Mouse (Mus musculus) neural tube, embryonic 13.5 days (tissue): ENCODE measurements at regions not wholly inside any gene's neighbourhood (a gene's known extent, or its start where the extent isn't known, plus 50 kb on each side); places are given as distances from the start of the nearest gene placed in this dataset.
"Not testable (repeated sequence)": the region's sequence is repeated elsewhere in the genome, so short reads cannot be mapped to it uniquely, and the experiment has no call there.

ENCODE experiments used
- ATAC-seq: fragments of 200-750 bp; cut with Nextera tagmentation; 2 replicates; pipeline ENCODE4 v1.8.0; 2017; ENCODE audit warnings: low read depth, mild to moderate bottlenecking, moderate TSS enrichment, moderate library complexity
- H3K27ac ChIP-seq: fragments of 300-500 bp; sonication (generic); replicated peaks from 2 replicates; pipeline ENCODE4 v1.5.1; 2015; ENCODE audit warnings: moderate library complexity, mild to moderate bottlenecking, inconsistent platforms
- H3K27me3 ChIP-seq: fragments of 300-500 bp; sonication (generic); 2 replicates; pipeline ENCODE4 v1.6.1; 2015; ENCODE audit warnings: mild to moderate bottlenecking, inconsistent platforms
- H3K36me3 ChIP-seq: fragments of 300-500 bp; sonication (generic); 2 replicates; pipeline ENCODE4 v1.6.1; 2015; ENCODE audit warnings: mild to moderate bottlenecking, inconsistent platforms
- H3K4me1 ChIP-seq: fragments of 300-500 bp; sonication (generic); replicated peaks from 2 replicates; pipeline ENCODE4 v1.6.1; 2015; ENCODE audit warnings: inconsistent platforms
- H3K4me2 ChIP-seq: fragments of 300-500 bp; sonication (generic); 2 replicates; pipeline ENCODE4 v1.6.1; 2015; ENCODE audit warnings: inconsistent platforms, mild to moderate bottlenecking, moderate library complexity
- H3K4me3 ChIP-seq: fragments of 300-500 bp; sonication (generic); 2 replicates; pipeline ENCODE4 v1.5.1; 2015; ENCODE audit warnings: mild to moderate bottlenecking, inconsistent platforms
- H3K9ac ChIP-seq: fragments of 300-500 bp; sonication (generic); 2 replicates; pipeline ENCODE4 v1.6.1; 2015; ENCODE audit warnings: moderate library complexity, mild to moderate bottlenecking, inconsistent platforms
- H3K9me3 ChIP-seq: fragments of 300-500 bp; sonication (generic); 2 replicates; pipeline ENCODE4 v1.6.1; 2016; ENCODE audit warnings: inconsistent platforms
- WGBS: fragments of 180-500 bp; shearing (Covaris S2); methylation state at CpG from one replicate; pipeline ENCODE4 v1.1.7; 2015; 5-methylcytosine and 5-hydroxymethylcytosine counted together

DNA sequence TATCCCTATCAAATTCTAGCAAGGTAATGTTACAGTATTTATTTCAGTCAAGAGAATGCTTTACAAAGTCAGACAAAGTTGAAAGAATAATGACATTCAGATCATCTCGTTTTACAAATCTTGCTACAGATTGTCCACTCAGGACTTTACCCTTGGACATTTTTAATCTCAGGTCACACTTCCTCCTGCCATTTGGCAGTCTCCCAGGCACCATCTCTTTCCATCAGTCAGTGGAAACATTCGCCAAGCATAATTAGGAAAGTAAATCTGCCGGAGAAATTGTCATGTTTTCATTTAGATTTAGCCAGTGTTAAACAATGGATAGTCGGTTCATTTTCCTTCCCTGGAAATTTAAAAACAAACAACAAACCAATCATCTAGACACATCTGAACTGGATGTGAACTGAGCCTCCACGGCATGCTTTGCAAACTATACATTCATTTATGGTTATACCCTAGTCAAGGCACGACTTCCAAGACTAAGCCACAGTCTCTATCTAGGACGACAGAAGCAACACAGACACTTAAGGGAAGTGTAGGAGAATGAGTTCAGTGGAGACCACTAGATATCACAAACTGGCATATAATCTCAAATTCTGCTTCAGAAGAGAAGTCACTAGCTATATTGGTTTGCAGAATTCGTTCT, 839.4 kb downstream of the Cypt12 start:
- Histone ChIP-seq H3K4me2 (no peak overlapping the region), H3K9me3 (no peaks in the 10 kb centered on the region), H3K27me3 (no peaks in the 10 kb centered on the region), H3K36me3 (no peaks in the 10 kb centered on the region), H3K4me3 (no peak overlapping the region), H3K4me1 (no peaks in the 10 kb centered on the region), H3K9ac (no peak overlapping the region), H3K27ac (no peak overlapping the region)
- WGBS, result 73% methylated on average over 8 of the region's 8 CpGs
- no peak for ATAC-seq

DNA sequence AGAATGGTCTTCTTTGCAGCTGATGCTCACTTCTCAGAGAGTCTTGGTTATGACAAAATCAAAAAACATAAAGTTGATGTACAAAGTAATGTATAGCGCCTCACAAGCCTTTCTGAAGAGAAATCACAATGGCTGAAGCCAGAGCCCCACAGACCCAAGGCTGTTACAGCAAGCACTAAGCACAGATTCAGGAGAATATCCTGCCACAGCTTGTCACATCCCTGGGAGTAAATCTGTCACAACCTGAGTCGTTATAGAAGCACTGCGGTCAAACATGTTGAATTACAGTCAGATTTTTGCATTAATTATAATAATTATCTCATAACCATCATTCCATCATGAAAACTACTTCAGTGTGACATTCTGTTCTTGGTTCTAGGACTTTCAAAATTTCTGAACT, 825.7 kb downstream of the 1700064H15Rik start:
- no peak overlapping the region for H3K27ac ChIP-seq
- WGBS, result 69% methylated on average over 3 of the region's 3 CpGs
- ATAC-seq, result no peak
- H3K9ac ChIP-seq, result no peak overlapping the region
- no peaks in the 10 kb centered on the region for H3K9me3 ChIP-seq
- no peaks in the 10 kb centered on the region for H3K27me3 ChIP-seq
- no peaks in the 10 kb centered on the region for H3K4me1 ChIP-seq
- no peaks in the 10 kb centered on the region for H3K36me3 ChIP-seq
- no peak overlapping the region for H3K4me2 ChIP-seq
- H3K4me3 ChIP-seq, result no peak overlapping the region

- WGBS, result 29% methylated on average over 2 of the region's 2 CpGs
- not testable (repeated sequence) for ATAC-seq
Measured at GRCm38 (mm10) chr3:18828788-18829320, 799.6 kb downstream of the 1700064H15Rik start.

DNA sequence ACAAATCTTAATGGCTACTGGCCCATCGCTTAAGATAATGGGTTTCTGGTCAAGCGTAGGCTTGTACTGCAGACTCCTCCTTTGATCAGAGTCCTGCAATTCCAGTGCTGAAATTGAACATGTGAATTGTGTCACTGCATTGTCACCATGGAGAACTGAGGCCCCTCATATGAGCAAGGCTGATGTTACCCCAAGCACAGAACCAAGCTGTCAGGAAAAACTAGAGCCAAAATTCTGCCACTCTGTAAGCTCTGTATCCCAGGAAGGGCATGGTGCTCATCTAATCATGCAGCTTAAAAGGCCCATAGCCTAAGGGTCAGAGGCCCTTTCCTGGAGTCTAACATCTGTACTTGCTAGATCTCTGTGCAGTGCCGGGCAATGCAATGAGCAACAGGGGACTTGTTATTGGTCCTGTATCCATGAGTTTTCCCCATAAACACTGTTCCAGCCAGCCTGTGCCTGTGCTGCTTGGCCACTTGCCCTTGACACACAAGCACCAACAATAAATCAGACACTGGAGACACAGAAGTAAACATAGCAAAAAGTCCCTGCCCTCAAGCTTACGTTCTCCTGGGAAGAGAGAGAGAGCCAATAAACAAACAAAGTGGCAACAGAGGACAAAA, 760.2 kb downstream of the 1700064H15Rik start:
- no peak overlapping the region for H3K4me3 ChIP-seq
- 55% methylated on average over 4 of the region's 4 CpGs for WGBS
- no peak overlapping the region for H3K9ac ChIP-seq
- ATAC-seq, result peak; percentile 76
- no peaks in the 10 kb centered on the region for H3K27me3 ChIP-seq
- 0 out of 2 replicates have a peak, but pooled peaks cover 5% of the 10 kb centered on the region for H3K4me1 ChIP-seq
- no peaks in the 10 kb centered on the region for H3K9me3 ChIP-seq
- no peak overlapping the region for H3K27ac ChIP-seq
- no peak overlapping the region for H3K4me2 ChIP-seq
- H3K36me3 ChIP-seq, result no peaks in the 10 kb centered on the region

More at GRCm38 (mm10) chr3:18828788-18829320, 799.6 kb downstream of the 1700064H15Rik start:
- not testable (repeated sequence) for H3K9me3 ChIP-seq, H3K27me3 ChIP-seq, H3K9ac ChIP-seq, H3K4me1 ChIP-seq, H3K27ac ChIP-seq, H3K4me3 ChIP-seq, H3K4me2 ChIP-seq, H3K36me3 ChIP-seq

- Histone ChIP-seq H3K4me2 (no peak overlapping the region), H3K4me1 (0 out of 2 replicates have a peak, but pooled peaks cover 5% of the 10 kb centered on the region), H3K9ac (no peak overlapping the region), H3K4me3 (no peak overlapping the region), H3K27me3 (no peaks in the 10 kb centered on the region), H3K9me3 (no peaks in the 10 kb centered on the region), H3K36me3 (no peaks in the 10 kb centered on the region), H3K27ac (no peak overlapping the region)
- WGBS, result 43% methylated on average over 2 of the region's 2 CpGs
- ATAC-seq, result no peak
Measured at GRCm38 (mm10) chr3:18868758-18869157, 759.7 kb downstream of the 1700064H15Rik start.

DNA sequence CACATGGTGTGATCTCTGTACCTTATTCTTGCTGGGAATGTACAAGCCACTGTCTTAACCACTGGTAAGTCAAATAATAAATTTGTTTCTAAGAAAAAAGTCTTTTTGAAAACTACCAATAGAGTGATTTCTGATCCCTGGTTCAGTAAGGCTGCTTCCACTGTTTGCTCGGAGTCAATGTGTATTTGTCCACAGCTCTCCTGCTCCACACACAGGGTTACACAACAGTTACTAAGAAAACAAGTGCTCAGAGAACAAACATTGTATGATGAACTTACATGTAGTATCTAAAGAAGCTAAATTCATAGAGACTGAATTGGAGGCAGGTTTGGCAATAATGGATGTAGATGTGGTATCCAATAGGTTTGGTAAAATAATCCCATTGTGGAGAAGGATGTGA, 751.4 kb downstream of the 1700064H15Rik start:
- no peak overlapping the region for H3K27ac ChIP-seq
- H3K27me3 ChIP-seq, result no peaks in the 10 kb centered on the region
- no peak for ATAC-seq
- WGBS, result 85% methylated on average over 1 of the region's 1 CpGs
- H3K36me3 ChIP-seq, result no peaks in the 10 kb centered on the region
- H3K9me3 ChIP-seq, result no peaks in the 10 kb centered on the region
- no peak overlapping the region for H3K4me2 ChIP-seq
- no peak overlapping the region for H3K9ac ChIP-seq
- no peaks in the 10 kb centered on the region for H3K4me1 ChIP-seq
- H3K4me3 ChIP-seq, result no peak overlapping the region

DNA sequence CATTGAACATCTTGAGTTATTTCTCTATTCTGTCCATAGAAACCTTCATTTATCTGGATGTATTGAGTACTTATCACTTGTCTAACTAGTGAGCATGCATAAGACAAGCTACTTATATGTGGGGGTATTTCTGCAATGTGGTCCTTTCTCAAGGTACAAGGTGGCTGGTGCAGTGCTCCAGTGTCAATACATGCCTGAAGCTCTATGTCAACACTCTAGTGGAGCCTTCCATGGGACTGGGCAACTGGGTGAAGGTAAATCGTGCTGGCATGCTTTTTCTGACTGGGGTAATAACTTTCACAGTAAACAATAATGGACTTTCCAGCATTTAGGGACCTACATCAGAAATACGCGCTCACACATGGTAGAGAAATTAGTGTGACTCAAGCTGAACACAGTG, 750.9 kb downstream of the 1700064H15Rik start:
- Histone ChIP-seq H3K9me3 (no peaks in the 10 kb centered on the region), H3K4me1 (no peaks in the 10 kb centered on the region), H3K9ac (no peak overlapping the region), H3K4me3 (no peak overlapping the region), H3K4me2 (no peak overlapping the region), H3K36me3 (no peaks in the 10 kb centered on the region), H3K27me3 (no peaks in the 10 kb centered on the region), H3K27ac (no peak overlapping the region)
- WGBS, result 81% methylated on average over 3 of the region's 3 CpGs
- no peak for ATAC-seq

DNA sequence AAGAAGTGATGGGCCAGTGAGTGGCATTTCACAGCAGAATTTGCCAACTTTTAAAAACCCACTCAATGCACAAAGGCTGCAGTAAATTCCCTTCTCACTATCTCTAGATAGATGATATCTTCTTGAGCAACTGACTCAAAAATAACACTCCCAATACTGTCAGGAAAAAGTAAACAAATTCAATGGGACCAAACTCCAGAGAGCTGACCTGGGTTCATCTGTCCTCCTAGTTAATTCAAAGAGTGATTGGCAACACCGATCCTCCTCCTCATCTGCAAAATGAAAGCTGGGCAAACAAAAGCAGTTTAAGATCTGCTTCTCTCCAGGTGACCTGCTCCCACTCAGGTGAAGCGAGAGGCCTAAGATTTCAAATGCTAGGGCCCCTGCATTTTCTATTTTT, 747.3 kb downstream of the 1700064H15Rik start:
- no peak for ATAC-seq
- no peaks in the 10 kb centered on the region for H3K9me3 ChIP-seq
- WGBS, result 83% methylated on average over 2 of the region's 2 CpGs

GRCm38 (mm10) chr3:18892813-18893212, 735.7 kb downstream of the 1700064H15Rik start:
- H3K9ac ChIP-seq, result no peak overlapping the region
- H3K4me2 ChIP-seq, result no peak overlapping the region
- 0 out of 2 replicates have a peak, but pooled peaks cover 6% of the 10 kb centered on the region for H3K9me3 ChIP-seq
- no peaks in the 10 kb centered on the region for H3K4me1 ChIP-seq
- WGBS, result 93% methylated on average over 2 of the region's 2 CpGs
- H3K4me3 ChIP-seq, result no peak overlapping the region
- no peaks in the 10 kb centered on the region for H3K36me3 ChIP-seq
- ATAC-seq, result no peak
- H3K27ac ChIP-seq, result no peak overlapping the region
- H3K27me3 ChIP-seq, result no peaks in the 10 kb centered on the region

More for the DNA sequence above, 747.3 kb downstream of the 1700064H15Rik start:
- Histone ChIP-seq H3K4me3 (no peak overlapping the region), H3K9ac (no peak overlapping the region), H3K4me1 (no peaks in the 10 kb centered on the region), H3K4me2 (no peak overlapping the region), H3K27ac (no peak overlapping the region), H3K27me3 (no peaks in the 10 kb centered on the region), H3K36me3 (no peaks in the 10 kb centered on the region)

DNA sequence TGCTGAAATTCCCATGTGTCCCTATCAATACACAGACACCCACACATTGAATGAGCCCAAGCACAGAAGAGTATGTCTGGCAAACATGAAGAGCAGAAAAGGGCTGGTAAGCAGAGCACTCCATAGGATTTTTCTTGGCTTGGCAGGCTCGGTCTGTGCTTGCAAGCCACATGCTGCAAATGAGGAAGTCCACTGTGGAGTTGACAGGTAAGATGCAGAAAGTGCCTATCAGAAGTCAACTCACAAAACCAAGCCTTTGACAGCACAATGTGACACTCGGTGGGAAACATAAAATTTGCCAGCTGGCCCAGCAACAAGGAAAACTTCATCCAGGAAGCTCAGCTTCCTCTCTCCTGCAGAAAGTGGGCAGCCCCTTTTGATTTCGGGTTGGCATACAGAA, 722.7 kb downstream of the 1700064H15Rik start:
- WGBS, result 65% methylated on average over 3 of the region's 3 CpGs
- Histone ChIP-seq H3K4me1 (0 out of 2 replicates have a peak, but pooled peaks cover 3% of the 10 kb centered on the region), H3K9me3 (no peaks in the 10 kb centered on the region), H3K36me3 (no peaks in the 10 kb centered on the region), H3K9ac (no peak overlapping the region), H3K4me3 (no peak overlapping the region), H3K27ac (no peak overlapping the region), H3K27me3 (no peaks in the 10 kb centered on the region), H3K4me2 (no peak overlapping the region)
- ATAC-seq, result no peak

DNA sequence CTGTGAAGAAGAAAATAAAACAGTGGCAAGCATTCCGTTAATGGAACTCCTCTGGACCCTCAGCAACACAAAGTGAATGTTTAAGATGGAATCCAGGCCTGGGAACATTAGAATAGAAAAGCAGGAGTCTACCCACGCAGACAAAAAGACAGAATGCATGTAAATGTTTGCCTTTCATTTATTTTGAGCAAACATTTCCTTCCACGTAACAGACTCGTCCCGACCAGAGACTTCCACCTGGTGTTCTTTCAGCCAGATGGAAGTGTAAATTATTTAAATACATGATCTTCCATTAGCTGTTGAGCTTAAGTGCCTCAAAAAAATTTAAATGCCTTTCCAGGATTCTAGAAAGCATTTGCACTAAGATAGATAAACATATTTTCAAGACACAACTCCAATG, 722.3 kb downstream of the 1700064H15Rik start:
- Histone ChIP-seq H3K36me3 (no peaks in the 10 kb centered on the region), H3K27me3 (no peaks in the 10 kb centered on the region), H3K9me3 (no peaks in the 10 kb centered on the region), H3K27ac (no peak overlapping the region), H3K9ac (no peak overlapping the region), H3K4me2 (no peak overlapping the region), H3K4me1 (0 out of 2 replicates have a peak, but pooled peaks cover 3% of the 10 kb centered on the region), H3K4me3 (no peak overlapping the region)
- 72% methylated on average over 5 of the region's 5 CpGs for WGBS
- ATAC-seq, result no peak

DNA sequence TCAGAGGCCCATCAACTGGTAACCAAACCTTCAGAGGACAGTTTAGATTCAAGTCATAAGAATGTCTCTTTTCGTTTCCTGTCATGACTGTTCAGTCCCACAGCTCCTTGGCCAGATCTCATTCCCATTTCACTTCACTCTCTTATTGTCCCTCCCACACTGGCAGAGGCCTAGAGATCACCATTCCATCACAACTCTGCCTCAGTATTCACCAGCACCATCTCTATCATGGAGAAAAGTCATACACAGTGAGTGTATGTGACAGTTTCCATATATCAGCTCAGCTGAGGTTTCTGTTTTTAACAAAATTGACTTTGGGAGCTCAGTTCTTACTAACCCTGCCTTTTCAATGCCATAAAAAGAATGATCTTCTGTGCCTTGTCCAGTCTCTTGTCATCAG, 719.7 kb downstream of the 1700064H15Rik start:
- Histone ChIP-seq H3K4me1 (0 out of 2 replicates have a peak, but pooled peaks cover 3% of the 10 kb centered on the region), H3K36me3 (no peaks in the 10 kb centered on the region), H3K9ac (no peak overlapping the region), H3K27ac (no peak overlapping the region), H3K9me3 (0 out of 2 replicates have a peak, but pooled peaks cover 5% of the 10 kb centered on the region), H3K4me2 (no peak overlapping the region), H3K27me3 (no peaks in the 10 kb centered on the region), H3K4me3 (no peak overlapping the region)
- 91% methylated on average over 1 of the region's 1 CpGs for WGBS
- no peak for ATAC-seq
